Mouse (Mus musculus) heart, embryonic 11.5 days (tissue): ENCODE results near the gene Srd5a3. TPM values are rescaled to one million over a fixed set of nuclear protein-coding genes. Genes with fewer than 3 reads are reported as not detected.
"Not testable (repeated sequence)": the region's sequence is repeated elsewhere in the genome, so short reads cannot be mapped to it uniquely, and the experiment has no call there.

Source experiments
- ATAC-seq: fragments of 200-750 bp; cut with Nextera tagmentation; replicated peaks from 2 replicates; pipeline ENCODE4 v1.8.0; 2017; ENCODE audit warnings: moderate library complexity; ENCODE audit not compliant: insufficient number of reproducible peaks, low FRiP score, low TSS enrichment
- H3K27ac ChIP-seq: fragments of 300-500 bp; sonication (generic); 2 replicates; pipeline ENCODE4 v1.5.1; 2014; ENCODE audit warnings: mild to moderate bottlenecking, low read depth, low read length
- H3K27me3 ChIP-seq: fragments of 300-500 bp; sonication (generic); 2 replicates; pipeline ENCODE4 v1.6.1; 2014; ENCODE audit warnings: mild to moderate bottlenecking, low read length, mixed read lengths; ENCODE audit not compliant: control insufficient read depth, insufficient read depth
- H3K36me3 ChIP-seq: fragments of 300-500 bp; sonication (generic); 2 replicates; pipeline ENCODE4 v1.6.1; 2014; ENCODE audit warnings: mild to moderate bottlenecking, low read length, moderate library complexity, mixed read lengths; ENCODE audit not compliant: control insufficient read depth, insufficient read depth
- H3K4me1 ChIP-seq: fragments of 300-500 bp; sonication (generic); 2 replicates; pipeline ENCODE4 v1.6.1; 2014; ENCODE audit warnings: low read length; ENCODE audit not compliant: control insufficient read depth, insufficient read depth
- H3K4me2 ChIP-seq: fragments of 300-500 bp; sonication (generic); 2 replicates; pipeline ENCODE4 v1.6.1; 2014; ENCODE audit warnings: mild to moderate bottlenecking, moderate library complexity
- H3K4me3 ChIP-seq: fragments of 300-500 bp; sonication (generic); 2 replicates; pipeline ENCODE4 v1.5.1; 2014; ENCODE audit warnings: low read depth, low read length
- H3K9ac ChIP-seq: fragments of 300-500 bp; sonication (generic); 2 replicates; pipeline ENCODE4 v1.6.1; 2014; ENCODE audit warnings: mild to moderate bottlenecking, low read depth, low read length, moderate library complexity
- H3K9me3 ChIP-seq: fragments of 300-500 bp; sonication (generic); replicated peaks from 2 replicates; pipeline ENCODE4 v1.6.1; 2016; ENCODE audit warnings: low read length; ENCODE audit not compliant: control insufficient read depth
- WGBS: fragments of 180-500 bp; shearing (Covaris S2); extraction: QIAGEN DNeasy Blood & Tissue Kit; methylation state at CpG from one replicate; pipeline ENCODE4 v1.1.7; 2014; ENCODE audit not compliant: insufficient replicate concordance; 5-methylcytosine and 5-hydroxymethylcytosine counted together
- polyA plus RNA-seq: library from polyadenylated mRNA; unstranded; fragments of >200 nt; fragmentation: Nextera tagmentation; extraction: Ambion mirVana; gene quantifications from 2 replicates; pipeline ENCODE4 v1.2.1, GENCODE M21; 2014

The Srd5a3 gene
- polyA plus RNA-seq: 21.2 and 28.5 TPM in 2 replicates

DNA sequence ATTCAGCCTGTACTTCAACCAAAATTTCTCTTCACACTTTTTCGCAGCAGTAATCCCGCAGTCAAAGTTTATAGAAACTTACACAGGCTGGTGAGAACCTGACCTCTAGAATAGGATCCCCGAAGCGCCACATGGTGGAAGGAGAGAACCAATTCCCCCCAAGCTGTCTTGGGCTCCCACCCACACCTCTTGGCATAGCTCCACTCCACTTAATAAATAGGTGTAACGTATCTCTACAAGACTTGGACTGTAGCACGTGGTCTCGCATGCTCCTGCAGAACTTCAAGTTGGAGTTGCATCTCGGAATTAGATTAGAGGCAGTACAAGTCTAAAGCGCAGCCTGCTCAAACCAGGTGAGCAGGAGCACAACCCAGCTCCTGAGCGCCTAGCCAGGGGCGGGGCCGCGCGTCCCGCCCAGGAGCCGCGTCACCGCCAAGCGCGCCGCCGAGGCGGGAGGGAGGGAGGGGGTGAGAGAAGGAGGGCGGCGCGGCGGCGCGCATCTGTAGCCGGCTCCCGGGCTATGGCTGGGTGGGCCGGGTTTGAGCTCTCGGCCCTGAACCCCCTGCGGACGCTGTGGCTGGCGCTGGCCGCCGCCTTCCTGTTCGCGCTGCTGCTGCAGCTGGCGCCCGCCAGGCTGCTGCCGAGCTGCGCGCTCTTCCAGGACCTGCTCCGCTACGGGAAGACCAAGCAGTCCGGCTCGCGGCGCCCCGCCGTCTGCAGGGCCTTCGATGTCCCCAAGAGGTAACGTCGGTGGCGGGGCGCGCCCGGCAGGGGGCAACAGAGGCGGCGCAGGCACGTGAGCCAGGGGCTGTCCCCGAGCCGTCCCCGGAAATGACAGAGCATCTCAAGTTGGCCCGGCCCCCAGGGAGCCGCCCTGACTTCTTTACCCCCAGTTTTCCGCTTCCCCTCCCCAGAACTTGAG is at the start of gene Srd5a3:
TSS of gene Srd5a3 (plus strand) at position 464 of the 922 bp plus-strand sequence.
- ATAC-seq: peak; percentile 98
- Histone ChIP-seq H3K36me3 (no peaks in the 10 kb centered on the region), H3K27ac (peak within 1 kb of the TSS; percentile 98), H3K4me2 (peak within 1 kb of the TSS; percentile 82), H3K9ac (peak within 1 kb of the TSS; percentile 95), H3K4me3 (peak within 1 kb of the TSS; percentile 74), H3K9me3 (no peaks in the 10 kb centered on the region), H3K4me1 (peaks cover 22% of the 10 kb centered on the region), H3K27me3 (no peaks in the 10 kb centered on the region)
- under 1% methylated on average over 45 of the region's 69 CpGs for WGBS

DNA sequence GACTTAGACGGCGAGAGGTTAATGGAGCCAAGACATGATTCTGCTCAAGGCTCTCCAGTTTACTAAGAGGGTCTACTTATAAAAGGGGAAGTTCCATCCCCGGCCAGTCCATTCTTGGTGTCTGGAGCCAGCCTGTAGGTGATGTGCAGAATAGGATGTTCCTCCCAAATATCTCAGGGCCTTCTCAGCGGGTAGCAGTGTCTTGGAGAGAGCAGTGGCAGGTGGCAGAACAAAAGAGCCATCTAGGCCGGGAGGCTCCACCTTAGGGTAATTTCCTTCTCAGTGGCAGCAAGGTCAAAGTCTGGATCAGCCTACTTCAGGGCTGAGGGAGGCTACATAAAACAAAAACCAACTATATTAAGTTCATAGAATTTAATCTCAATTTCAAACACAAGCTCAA is 36.3 kb upstream of the Srd5a3 start:
- H3K4me2 ChIP-seq, H3K4me3 ChIP-seq, H3K4me1 ChIP-seq, H3K27ac ChIP-seq, ATAC-seq, H3K36me3 ChIP-seq, H3K9ac ChIP-seq, H3K27me3 ChIP-seq, H3K9me3 ChIP-seq: not testable (repeated sequence)
- 72% methylated on average over 5 of the region's 5 CpGs for WGBS

DNA sequence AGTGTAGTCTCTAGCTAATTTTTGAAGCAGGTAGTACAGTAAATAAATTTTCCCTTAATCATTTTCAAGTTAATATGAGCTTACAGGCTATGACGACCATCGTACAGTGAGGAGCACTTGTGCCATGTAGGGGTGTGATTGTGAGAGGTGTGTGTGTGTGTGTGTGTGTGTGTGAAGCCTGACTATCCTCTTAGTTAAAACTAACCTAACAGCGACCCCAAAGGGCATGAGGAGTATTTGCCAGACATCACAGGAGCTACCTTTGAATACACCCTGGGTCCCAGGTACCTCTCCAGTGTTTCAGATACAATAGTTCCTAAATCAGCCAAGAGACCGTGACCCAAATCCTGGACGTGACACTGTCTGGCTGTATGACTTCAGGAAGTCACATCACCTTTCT is 32.8 kb upstream of the Srd5a3 start:
- Histone ChIP-seq H3K4me1 (no peaks in the 10 kb centered on the region), H3K36me3 (no peaks in the 10 kb centered on the region), H3K9me3 (no peaks in the 10 kb centered on the region), H3K4me2 (no peak overlapping the region), H3K4me3 (no peak overlapping the region), H3K27ac (no peak overlapping the region), H3K27me3 (no peaks in the 10 kb centered on the region), H3K9ac (no peak overlapping the region)
- ATAC-seq: no peak
- 76% methylated on average over 5 of the region's 5 CpGs for WGBS

DNA sequence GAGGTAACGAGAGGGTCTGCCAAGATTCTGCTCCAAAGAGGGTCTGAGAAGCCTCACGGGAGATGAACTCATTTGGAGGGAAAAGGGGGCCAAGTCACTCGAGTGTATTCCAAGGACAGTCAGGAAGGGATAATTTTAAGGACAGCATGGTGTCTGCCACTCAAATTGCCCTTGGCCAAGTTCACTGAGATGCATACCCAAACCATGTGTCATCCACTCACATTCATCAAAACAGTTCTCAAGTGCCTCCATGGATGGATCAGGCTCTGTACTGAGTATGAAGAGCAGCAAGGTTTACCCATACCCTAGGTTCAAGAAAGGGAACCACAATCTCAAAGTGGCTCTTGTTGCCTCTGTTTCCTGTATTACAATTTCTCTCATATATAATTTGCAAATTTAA is 31.6 kb upstream of the Srd5a3 start:
- 73% methylated on average over 3 of the region's 3 CpGs for WGBS
- Histone ChIP-seq H3K36me3 (no peaks in the 10 kb centered on the region), H3K4me2 (no peak overlapping the region), H3K9ac (no peak overlapping the region), H3K9me3 (no peaks in the 10 kb centered on the region), H3K27ac (no peak overlapping the region), H3K4me3 (no peak overlapping the region), H3K4me1 (no peaks in the 10 kb centered on the region), H3K27me3 (no peaks in the 10 kb centered on the region)
- ATAC-seq: no peak

DNA sequence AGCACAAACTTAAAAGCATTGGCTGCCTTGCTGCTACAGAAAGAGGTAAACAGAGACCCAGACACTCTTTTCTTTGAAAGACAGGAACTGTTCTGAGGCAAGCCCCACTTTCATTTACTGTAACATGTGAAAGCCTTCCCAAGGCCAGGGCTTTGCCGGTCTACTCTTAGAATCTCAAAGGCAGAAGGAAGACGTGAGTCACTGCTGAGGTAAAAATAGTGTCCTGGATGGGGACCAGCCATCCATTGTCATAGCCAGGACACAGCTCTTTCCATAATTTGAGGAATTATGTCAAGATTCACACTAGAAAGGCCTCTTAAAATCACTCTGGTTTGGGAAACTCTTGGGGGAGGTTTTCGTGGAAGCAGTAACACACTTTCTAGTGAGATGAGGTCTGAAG is 28.9 kb upstream of the Srd5a3 start:
- no peak overlapping the region for H3K4me3 ChIP-seq
- H3K27me3 ChIP-seq: no peaks in the 10 kb centered on the region
- 55% methylated on average over 3 of the region's 3 CpGs for WGBS
- H3K9me3 ChIP-seq: no peaks in the 10 kb centered on the region
- H3K36me3 ChIP-seq: no peaks in the 10 kb centered on the region
- no peak overlapping the region for H3K4me2 ChIP-seq
- ATAC-seq: no peak
- no peak overlapping the region for H3K27ac ChIP-seq
- peaks cover 7% of the 10 kb centered on the region for H3K4me1 ChIP-seq
- no peak overlapping the region for H3K9ac ChIP-seq

DNA sequence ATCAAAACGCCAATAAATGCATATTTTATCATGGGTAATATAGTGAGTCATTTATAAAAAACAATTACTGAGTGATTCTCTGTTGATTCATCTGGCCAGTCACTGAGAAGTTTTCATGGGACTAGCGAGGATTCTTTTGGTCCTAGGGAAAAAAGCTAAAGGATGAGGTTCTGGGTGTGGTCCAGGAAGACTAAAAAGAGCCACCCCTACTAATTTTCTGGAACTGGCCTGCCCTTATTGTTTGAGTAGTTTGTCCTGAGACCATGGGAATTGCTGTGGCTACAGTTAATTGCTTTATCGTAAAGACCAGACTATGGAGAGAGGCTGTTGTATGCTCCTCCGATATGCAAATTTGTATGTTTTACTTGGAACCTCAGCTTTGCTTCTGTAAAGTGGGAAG is 28.1 kb upstream of the Srd5a3 start:
- Histone ChIP-seq H3K9ac (no peak overlapping the region), H3K4me3 (no peak overlapping the region), H3K36me3 (no peaks in the 10 kb centered on the region), H3K27ac (no peak overlapping the region), H3K4me1 (peaks cover 7% of the 10 kb centered on the region), H3K9me3 (no peaks in the 10 kb centered on the region), H3K4me2 (no peak overlapping the region), H3K27me3 (no peaks in the 10 kb centered on the region)
- 83% methylated on average over 4 of the region's 4 CpGs for WGBS
- ATAC-seq: no peak

DNA sequence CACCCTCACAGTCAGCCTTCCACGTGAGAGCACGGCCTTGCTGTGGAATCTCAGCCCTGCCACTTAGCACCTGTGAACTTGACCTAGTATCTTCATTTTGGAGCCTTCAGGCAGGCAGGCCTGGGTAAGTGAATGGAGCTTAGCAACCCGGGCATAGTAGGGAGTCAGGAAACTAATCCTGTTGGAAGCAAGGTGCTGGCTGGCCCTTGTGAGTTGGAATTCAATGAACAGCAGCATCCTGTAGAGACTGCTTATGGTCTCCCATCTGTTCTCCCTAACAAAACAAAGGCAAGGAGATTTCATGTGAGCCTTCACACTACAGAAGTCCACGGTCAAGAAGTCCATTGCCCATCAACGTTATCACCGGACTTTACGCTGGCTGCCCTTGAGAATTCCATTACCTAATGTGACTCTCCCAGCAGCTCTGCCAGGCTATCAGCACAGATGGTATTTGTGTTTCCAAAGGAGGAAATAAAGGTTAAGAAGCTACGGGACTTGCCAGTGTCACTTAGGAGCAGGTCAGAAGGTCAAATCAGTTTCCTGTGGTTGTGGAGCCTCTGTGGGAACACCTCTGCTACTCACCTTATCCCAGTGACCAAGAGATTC is 24.5 kb upstream of the Srd5a3 start:
- no peaks in the 10 kb centered on the region for H3K9me3 ChIP-seq
- H3K4me3 ChIP-seq: no peak overlapping the region
- peak; percentile 35; the same call in 1 of the 2 replicates for ATAC-seq
- H3K27ac ChIP-seq: peak overlapping the region; percentile 50
- H3K4me1 ChIP-seq: peaks cover 7% of the 10 kb centered on the region
- WGBS: 39% methylated on average over 8 of the region's 8 CpGs
- no peak overlapping the region for H3K9ac ChIP-seq
- H3K4me2 ChIP-seq: no peak overlapping the region
- no peaks in the 10 kb centered on the region for H3K36me3 ChIP-seq
- no peaks in the 10 kb centered on the region for H3K27me3 ChIP-seq

DNA sequence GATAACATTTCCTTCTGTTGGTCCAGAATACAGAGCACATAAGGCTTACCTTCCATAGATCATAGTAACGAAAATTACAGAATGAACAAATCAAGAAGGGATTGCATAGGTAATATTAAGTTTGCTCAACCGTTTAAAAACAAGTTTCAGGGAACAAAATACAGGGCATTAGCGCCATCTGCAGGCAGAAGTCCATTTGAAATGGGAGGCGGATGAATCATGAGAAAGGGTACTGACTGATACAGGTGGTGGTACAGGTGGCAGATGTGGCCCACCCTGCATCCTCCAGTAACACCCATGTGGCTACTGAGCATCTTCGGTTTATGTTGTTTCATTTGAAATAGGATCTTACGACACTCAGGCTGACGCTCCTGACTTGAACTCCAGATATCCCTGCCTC is 21.6 kb upstream of the Srd5a3 start:
- ATAC-seq: no peak
- Histone ChIP-seq H3K4me2 (no peak overlapping the region), H3K36me3 (no peaks in the 10 kb centered on the region), H3K27ac (no peak overlapping the region), H3K4me3 (no peak overlapping the region), H3K9ac (no peak overlapping the region), H3K9me3 (no peaks in the 10 kb centered on the region), H3K4me1 (peaks cover 7% of the 10 kb centered on the region), H3K27me3 (no peaks in the 10 kb centered on the region)
- WGBS: 30% methylated on average over 7 of the region's 7 CpGs
